Mouse (Mus musculus) adrenal gland, adult (tissue): Measurements from ENCODE around the gene Ppp1r16b.
A peak's percentile ranks its signal among the peaks of the same experiment; 100 is the strongest.
"Not testable (repeated sequence)": the region's sequence is repeated elsewhere in the genome, so short reads cannot be mapped to it uniquely, and the experiment has no call there.

Experiments used
- DNase-seq, 2 experiments: peaks; one replicate each; pipeline ENCODE4 v3.0.0; 2022 to 2023; ENCODE audit warnings: low spot score in 1 of 2; ENCODE audit not compliant: inconsistent age in 2 of 2

The Ppp1r16b gene

DNA sequence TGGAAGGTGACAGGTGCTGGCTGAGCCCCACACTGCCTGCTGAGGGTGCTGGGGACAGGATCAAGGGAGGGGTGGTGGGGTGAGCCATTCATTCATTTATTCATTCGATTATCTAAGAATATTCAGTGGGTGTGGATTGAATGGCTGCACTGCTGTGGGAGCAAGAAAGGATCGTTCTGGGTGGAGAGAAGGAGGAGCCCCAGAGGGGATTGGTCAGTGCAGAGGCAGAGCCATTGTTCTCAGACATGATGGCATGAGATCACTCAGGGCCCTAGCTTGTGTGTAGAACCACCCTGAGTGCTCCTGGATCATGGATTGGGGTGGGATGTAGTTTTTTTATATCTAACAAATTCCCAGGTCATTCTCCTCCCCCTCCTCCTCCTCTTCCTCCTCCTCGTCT, 56.3 kb downstream of the Ppp1r16b start:
- DNase-seq, result no peak

DNA sequence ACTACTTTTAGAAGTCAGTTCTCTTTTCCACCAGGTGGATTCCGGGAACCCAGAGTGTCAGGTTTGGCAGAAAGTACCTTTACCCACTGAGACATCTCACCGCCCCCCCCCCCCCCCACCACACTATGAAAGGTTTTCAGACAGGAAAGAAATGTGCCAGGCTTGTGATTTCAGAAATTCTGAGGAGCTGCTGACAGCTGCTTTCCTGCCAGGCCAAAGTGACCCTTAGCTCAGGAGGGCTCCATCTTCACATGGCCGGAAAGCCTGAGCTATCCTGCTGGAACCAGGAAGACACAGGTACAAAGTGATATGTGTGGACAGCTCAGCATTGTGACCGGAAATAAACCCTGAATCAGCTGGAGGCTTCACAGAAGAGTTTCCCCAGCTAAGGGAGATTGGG, 56.9 kb downstream of the Ppp1r16b start:
- DNase-seq, result no peak

DNA sequence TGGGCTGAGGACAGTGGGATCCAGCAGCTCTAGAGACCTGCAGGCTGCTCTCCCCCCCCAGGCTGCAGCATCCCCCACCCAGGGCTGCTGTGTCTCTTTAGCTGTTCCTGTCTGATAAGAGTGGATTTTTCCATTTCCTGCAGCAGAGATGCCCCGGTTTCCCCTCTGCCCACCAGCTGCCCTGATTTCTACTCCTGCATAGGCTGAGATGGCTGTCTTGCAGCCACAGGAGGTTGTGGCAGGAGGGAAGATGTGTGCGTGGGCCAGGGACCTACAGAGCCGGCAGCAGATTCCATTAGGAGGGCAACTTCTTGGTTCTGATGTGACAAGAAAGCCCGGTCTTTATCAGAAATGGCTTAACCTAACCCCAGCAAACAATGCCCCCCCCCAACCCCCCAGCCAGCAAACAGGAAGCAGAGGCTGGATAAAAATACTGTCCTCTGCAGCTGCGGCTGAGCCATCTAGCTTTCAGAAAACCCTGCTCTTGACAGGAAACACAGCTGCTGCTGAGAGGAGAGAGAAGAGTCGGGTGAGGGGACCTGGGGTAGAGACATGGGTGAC, 57.9 kb downstream of the Ppp1r16b start:
- peak in 1 of 2 experiments; percentile 56 for DNase-seq

DNA sequence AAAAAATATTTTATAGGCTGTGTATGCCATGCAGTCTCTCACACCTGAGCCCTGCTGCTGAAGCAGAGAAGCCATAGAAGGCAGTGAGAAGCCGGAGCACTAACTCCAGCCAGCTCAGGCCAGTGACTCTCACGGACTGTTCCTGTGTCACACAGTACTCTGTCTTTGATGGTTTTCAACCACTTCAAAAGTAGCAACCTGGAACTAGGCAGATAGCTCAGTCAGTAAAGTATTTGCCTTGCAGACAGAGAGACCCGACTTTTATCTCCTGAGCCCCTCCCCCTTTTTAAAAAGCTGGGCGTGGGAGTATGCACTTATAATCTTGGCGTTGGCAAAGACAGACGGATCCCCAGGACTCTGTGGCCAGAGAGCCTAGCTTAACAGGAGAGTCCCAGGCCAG, 58.6 kb downstream of the Ppp1r16b start:
- no peak for DNase-seq

DNA sequence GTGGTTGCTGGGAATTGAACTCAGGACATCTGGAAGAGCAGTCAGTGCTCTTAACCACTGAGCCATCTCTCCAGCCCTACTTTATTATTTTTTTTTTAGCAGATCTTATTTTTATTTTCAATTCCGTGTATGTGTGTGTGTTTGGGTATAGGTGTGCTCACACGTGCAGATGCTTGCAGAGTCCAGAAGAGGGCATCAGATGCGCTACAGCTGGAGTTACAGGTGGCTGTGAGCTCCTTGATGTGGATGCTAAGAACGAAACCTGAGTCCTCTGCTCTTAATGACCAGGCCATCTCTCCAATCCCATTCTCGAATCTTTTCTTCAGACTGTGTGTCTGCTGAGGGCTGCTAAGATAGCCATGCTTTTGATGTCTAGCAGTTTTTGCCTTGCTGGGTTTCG, 61.1 kb downstream of the Ppp1r16b start:
- DNase-seq, result no peak

DNA sequence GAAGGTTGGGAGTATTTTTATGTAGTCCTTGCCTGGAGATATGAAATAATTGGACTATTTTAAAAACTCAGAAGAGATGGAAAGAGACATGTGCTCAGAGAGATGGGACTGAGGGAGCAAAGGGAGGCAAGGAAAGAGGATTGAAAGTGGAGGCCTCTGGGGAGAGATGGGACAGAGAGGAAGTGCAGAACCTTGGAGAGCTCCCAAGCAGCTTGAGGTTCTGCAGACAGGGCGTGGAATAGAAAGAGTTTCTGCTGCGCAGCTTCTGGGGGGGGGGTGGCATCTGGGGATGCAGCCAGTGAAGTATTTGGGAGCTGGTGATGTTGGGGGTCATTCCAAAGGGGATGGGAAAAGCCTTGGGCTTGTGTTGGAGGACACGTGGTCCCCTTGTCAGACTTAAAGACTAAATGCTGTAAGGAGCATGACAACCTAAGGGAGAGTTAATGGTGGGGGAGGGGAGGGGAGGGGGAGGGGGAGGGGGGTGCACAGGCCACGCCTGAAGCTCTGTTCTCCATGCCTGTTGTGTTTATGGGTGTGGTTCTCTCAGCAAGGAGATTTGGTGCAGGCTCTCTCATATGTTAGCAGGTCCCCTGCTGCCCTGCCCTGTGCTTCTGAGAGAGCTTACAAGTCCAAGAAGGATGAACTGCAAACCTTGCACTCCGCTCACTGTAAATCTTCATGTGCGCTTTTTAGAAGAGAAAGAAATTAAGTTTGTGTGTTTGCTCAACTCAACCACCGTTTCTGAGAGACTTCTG, 63.0 kb downstream of the Ppp1r16b start:
- no peak for DNase-seq

DNA sequence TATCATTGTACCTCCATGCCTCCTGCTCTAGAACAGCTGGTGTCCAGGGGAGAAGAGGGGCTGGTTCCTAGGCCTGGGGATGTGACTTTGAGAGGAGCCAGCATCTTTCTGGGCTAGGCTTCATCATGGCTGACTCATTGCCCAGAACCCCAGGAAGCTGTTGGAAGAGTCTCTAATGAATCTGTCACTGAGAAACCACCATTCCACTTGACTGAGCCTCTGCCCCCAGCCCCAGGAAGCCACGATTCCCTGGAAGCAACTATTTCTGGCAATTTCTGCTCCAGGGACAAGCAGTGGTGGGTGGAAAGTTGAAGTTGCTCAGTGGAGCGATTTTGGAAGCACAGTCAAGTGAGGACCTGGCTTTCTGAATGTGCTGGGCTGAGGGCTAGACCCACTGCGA, 65.7 kb downstream of the Ppp1r16b start:
- DNase-seq, result no peak

DNA sequence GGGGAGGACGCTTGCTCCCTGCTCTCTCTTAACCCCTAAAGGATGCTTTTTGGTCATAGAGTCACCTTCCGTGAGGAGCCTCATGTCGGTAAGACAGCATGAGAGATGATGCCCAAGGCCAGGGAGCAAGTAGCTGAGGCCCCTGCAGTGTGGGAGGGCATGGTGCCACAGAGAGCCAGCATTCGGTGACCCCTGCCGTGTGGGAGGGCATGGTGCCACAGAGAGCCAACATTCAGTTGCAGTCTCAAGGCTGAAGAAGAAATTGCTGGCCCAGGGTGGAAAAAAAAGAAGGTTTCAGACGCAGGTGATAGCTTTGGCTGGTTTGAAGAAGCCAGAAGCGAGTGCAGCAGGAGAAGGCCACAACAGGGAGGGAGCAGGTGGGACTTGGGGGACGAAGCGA, 67.3 kb downstream of the Ppp1r16b start:
- no peak for DNase-seq

DNA sequence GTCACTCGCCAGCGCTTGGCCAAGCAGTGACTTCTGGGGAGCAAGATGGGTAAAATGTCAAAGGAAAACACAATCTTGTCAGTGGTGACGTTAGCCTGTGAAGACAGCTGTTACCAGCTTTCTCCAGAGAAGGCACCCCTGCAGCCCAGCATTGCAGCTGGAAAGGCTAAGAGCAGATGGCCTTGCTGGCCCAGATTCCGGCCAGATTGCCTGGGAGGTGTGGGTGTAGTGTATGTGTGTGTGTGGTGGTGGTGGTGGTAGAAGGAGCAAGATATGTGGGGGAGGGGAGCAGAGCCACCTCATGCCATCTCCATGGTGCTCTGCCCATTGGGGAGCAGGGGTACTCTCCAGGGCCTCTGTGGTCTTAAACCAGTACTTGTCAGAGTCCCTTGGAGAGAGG, 67.9 kb downstream of the Ppp1r16b start:
- DNase-seq, result no peak

DNA sequence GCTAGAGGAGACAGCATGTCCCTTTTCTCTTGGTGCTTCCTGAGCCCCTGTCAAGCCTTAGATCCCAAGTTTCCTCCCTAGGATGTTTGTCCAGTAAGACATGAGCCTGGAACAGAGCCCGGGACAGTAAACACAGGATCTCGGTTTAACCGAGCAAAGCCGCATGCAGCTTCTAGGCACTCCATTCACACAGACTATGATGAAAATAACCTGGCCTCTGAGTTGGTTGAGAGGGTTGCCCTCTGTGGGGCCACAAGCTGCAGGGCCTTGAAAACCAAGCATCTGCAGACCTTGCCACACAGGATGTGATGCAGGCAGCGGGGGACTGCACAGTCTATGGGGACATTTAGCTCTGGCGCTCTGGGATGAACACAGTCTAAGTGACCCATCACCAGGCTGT, 68.7 kb downstream of the Ppp1r16b start:
- DNase-seq, result no peak

DNA sequence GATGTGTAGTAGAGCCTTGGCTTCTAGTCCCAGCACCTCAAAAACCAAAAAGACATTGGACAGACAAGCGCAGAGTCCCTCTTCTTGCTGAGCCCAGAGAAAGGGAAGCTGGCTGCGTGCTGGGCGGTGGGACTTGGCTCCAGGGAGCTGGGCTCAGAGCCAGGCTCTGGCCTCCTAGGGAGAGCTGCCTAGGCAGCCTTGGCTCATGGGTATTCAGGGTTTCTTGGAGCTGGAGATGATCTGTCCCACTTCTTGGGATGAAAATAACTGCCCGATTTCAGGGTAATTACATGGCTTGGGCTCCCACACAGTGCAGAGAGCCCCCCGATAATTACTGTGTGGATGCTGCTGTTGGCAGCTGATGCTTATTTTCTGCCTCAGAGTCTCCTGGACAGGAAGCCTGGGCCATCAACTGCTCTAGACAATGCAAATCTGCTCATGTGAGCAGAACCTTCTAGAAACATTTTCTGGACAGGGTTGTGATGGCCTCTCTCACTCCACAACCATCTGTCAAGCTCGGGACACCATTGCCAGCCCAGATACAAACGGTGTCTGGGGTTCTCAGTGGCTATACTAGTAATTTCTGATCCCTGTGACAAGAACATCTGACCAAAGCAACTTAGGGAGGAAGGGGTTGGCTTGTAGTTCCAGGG, 69.4 kb downstream of the Ppp1r16b start:
- DNase-seq, result peak in 1 of 2 experiments; percentile 57

DNA sequence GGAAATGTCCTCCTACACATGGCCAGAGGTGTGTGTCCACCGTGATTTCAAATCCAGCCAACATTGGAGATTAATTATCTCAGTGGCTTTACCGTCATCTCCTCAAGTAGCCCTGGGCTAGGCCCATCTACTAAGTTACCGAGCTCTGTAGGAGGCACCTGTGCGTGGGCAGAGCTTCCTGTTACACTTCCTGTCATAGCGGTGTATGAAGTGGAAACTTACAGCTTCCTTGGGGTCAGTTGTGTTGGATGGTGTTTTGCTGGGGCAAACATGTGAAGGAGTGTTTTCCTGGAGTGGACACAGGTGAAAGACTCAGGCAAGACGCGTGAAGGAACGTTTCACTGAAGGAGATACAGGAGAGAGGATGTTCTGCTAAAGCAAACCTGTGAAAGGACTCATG, 70.1 kb downstream of the Ppp1r16b start:
- no peak for DNase-seq

DNA sequence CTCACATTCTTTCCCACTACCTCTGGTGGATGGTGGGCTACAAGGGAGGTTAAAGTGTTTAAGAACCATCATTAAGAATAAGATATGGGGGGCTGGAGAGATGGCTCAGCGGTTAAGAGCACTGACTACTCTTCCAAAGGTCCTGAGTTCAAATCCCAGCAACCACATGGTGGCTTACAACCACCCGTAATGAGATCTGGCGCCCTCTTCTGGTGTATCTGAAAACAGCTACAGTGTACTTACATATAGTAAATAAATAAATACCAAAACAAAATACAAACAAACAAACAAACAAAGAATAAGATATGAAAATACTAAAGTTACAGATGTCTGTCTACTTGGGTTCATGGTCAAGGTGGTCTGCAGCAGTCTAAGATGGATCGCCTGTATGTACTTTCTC, 71.0 kb downstream of the Ppp1r16b start:
- not testable (repeated sequence) for DNase-seq

DNA sequence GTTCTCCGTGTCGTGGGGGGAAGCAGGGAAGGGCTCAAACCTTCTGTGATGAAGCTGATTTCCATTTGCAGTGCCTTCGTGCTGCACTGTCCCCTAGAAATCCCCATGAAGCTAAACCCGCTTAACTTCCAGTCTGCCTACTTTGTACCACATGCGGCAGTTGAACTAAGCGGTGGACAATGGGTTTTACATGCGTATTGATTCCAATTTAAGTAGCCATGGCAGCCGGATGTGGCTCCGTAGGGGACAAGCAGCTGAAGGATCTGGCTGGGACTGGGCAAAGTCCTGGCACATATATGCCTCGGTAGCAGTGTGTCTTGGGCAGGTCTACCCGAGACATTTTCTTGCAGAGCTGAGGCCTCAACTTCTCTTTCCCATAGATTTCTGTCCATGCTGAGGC, 73.4 kb downstream of the Ppp1r16b start:
- DNase-seq, result no peak

DNA sequence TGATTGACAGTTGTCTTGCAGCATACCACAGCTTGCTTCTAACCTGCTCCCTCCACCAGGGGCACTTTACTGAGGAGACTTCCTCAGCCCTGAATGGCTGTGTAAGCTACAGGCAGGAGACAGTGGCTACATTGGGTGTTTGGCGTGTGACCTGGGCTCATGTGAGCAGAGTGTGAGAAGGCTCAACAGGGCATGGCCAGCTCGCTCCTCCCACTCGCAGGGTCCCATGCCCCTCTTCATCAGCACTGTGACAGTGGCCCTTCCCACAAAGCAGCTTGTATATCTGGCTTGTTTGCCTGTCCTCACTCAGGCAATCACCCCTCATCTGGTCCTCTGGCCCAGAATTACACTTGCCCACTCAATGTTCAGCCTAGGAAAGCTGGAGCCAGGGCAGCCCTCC, 73.9 kb downstream of the Ppp1r16b start:
- DNase-seq, result no peak

DNA sequence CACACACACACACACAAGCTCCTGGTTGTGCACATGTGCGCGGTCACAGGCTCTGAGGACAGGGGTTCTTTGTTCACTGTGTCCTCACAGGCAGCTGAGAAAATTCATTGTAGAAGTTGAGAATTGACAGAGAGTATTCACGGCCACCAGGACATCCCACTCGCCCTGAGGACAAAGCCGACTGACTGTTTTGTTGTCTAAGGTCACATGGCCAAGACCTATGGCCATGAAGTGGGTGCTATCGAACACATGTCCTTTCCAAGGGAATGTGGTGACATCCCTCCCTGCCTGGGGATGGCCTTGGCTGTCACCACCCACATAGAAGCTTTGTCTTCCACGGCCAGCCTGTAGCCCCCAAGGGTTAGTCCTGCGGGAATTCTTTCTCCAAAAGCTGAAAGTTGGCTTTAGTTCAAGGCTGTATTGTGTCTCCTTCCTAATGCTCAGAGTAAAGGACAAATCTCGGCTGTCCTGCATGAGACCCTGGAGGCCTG, 75.9 kb downstream of the Ppp1r16b start:
- peak; percentile 37 to 84 for DNase-seq

DNA sequence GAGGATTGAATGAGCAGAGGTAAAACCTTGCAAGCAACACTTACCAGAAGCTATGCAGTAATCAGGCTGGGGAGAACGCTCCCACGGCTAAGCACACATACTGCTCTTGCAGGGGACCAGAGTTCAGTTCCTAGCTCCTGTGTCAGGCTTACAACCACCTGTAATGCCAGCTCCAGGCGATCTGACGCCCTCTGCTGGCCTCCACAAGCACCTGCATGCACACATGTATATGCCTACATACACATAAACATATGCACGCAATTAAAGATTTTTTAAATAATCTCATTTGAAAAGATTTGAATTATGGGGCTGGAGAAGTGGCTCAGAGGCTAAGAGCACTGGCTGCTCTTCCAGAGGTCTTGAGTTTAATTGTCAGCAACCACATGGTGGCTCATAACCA, 77.2 kb downstream of the Ppp1r16b start:
- no peak for DNase-seq

DNA sequence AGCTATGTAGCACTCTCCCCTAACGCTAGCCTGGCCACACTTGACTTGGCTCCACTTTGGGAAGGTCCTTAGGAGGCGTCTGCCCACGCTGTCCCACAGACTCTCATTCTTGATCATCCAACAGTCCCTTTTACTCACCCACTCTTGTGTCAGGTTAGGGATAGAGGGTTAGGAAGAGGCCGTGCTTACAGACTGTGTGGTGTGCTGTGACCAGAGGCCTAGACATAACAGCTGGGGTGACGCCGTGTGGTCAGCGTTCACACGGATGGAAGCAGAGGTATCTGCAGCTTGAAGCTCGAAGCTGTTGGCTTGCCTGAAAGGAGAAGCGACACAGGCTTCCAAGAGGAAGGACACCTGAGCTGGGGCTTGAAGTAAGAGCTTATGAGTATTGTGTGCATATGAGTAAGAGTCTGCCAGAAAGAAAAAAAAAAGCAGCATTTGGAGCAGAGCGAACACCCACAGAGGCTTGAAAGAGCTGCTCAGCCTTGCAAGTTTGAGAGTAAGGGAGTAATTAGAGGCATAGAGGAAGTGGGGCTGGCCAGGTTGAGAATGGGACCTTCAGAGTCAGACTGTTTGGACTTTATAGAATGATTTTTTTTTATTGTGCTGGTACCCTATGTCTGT, 78.4 kb downstream of the Ppp1r16b start:
- no peak for DNase-seq

DNA sequence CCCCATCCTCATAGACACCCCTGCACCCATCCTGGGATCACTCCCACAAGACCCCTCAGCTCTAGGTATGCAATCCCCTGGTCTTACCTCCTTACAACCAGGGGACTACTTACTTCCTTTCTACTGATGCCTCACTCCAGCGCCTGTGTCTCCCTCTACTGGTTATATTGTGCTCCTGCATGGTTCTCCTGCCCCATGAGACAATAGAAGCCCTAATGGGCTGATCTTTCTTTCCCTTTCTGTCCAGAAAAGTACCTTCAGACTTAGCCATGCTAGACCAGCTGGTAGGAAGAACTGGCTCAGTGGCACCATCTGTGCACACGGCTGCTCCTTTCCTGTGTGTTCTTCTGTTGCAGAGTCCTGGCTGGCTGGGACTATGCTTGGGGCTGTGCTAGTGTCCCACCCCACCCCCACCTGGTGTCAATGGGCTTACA, 79.9 kb downstream of the Ppp1r16b start:
- DNase-seq, result peak; percentile 26 to 73

DNA sequence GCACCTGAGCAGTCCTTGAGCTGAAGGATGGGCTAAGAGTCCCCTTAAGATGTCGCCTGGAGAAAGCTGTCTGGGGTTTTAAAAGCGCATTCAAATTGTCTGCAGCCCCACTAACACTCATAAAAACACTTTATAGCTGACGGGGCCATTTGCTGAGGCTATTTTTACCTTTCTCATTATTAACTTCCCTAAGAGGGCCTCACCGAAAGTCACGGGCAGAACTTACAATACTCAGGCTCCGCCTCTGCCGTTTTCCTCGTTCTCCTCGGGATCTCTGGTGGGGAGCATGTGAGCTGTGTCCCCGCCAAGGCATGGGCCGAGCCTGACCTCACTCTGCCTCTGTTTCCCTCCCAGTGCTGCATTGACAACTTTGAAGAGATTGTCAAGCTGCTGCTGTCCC, 81.0 kb downstream of the Ppp1r16b start:
- DNase-seq, result no peak

DNA sequence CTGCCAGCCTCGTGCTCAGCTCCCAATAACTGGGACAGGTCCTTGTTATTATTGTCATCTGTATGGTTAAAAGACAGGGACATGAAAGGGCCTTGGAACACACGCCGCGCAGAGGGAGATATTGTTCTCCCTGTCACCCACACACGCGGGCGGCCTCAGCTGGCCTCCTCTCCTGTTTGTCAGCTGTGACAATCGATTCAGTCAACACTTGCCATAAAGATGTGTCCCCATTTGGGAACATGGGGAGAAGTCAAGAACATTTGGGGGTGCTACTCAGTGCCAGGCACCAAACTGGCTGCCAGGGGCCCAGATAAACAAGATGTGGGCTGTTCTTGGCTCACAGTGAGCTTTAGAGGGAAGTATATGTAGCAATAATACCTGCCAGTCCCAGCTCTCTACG, 84.2 kb downstream of the Ppp1r16b start:
- DNase-seq, result no peak

DNA sequence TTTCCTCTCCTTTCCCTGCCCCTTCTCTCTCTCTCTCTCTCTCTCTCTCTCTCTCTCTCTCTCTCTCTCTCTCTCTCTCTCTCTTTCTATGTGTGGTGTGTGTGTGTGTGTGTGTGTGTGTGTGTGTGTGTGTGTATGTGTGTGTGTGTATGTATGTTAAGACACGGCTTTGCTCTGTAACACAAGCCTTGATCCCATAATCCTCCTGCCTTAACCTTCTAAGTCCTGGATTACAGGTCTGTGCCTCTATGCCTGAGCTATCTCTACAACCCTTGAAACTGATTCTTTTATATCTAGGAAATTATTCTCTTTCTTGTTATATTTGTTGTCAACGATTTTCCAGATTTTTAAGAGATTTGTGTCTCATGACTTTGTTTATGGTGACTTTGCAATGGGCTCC, 95.0 kb downstream of the Ppp1r16b start:
- no peak for DNase-seq
